Mouse (Mus musculus) liver, adult 2 months (tissue): ENCODE measurements around the gene Ankrd66.

Experiments
- CTCF ChIP-seq: fragments of 200-500 bp; IDR thresholded peaks from 2 replicates; pipeline ENCODE4 v1.5.1; 2011; ENCODE audit warnings: low read depth, low read length, control low read depth
- POLR2A ChIP-seq: fragments of 200-500 bp; IDR thresholded peaks from 2 replicates; pipeline ENCODE4 v1.6.1; 2011; ENCODE audit warnings: low read length, control low read depth; ENCODE audit not compliant: insufficient read depth; ENCODE audit errors: extremely low read depth

GRCm38 (mm10) chr17:43501223-43501622, 42.2 kb downstream of the Ankrd66 start:
- no peak for TF ChIP-seq CTCF
- no peak for TF ChIP-seq POLR2A
